Mouse (Mus musculus) E14TG2a.4 (cell line): Measurements from ENCODE around the gene Ldlrad3.

ENCODE experiments used
- H3K27me3 ChIP-seq: 2 replicates; pipeline ENCODE4 v1.6.1; 2014; ENCODE audit warnings: low read length, control low read depth; ENCODE audit not compliant: insufficient read depth
- H3K36me3 ChIP-seq: 2 replicates; pipeline ENCODE4 v1.6.1; 2014; ENCODE audit warnings: low read length, control low read depth; ENCODE audit not compliant: insufficient read depth
- H3K4me1 ChIP-seq: replicated peaks from 2 replicates; pipeline ENCODE4 v1.6.1; 2014; ENCODE audit warnings: low read depth, low read length, control low read depth
- H3K4me3 ChIP-seq: replicated peaks from 2 replicates; pipeline ENCODE4 v1.5.1; 2014; ENCODE audit warnings: mild to moderate bottlenecking, low read length
- H3K9me3 ChIP-seq: 2 replicates; pipeline ENCODE4 v1.6.1; 2014; ENCODE audit warnings: low read length, control low read depth
- CTCF ChIP-seq: conservative IDR thresholded peaks from 2 replicates; pipeline ENCODE4 v1.5.1; 2014; ENCODE audit warnings: low read length
- NANOG ChIP-seq: IDR thresholded peaks from 2 replicates; pipeline ENCODE4 v1.6.1; 2014; ENCODE audit warnings: borderline replicate concordance, low read length, mixed read lengths
- POU5F1 ChIP-seq: IDR thresholded peaks from 2 replicates; pipeline ENCODE4 v1.6.1; 2014; ENCODE audit warnings: low read length, borderline replicate concordance

The Ldlrad3 gene

GRCm38 (mm10) chr2:102057029-102057685 lies 129.0 kb downstream of the Ldlrad3 start:
- Histone ChIP-seq H3K36me3 (peaks cover 63% of the 10 kb centered on the region), H3K4me3 (no peak overlapping the region), H3K4me1 (peaks cover 32% of the 10 kb centered on the region), H3K27me3 (no peaks in the 10 kb centered on the region), H3K9me3 (no peaks in the 10 kb centered on the region)
- no peak for TF ChIP-seq CTCF
- no peak for TF ChIP-seq NANOG
- no peak for TF ChIP-seq POU5F1

- no peaks in the 10 kb centered on the region for H3K27me3 ChIP-seq
- peaks cover 63% of the 10 kb centered on the region for H3K36me3 ChIP-seq
- no peaks in the 10 kb centered on the region for H3K9me3 ChIP-seq
- H3K4me3 ChIP-seq, result no peak overlapping the region
- TF ChIP-seq POU5F1, result no peak
- TF ChIP-seq NANOG, result no peak
- H3K4me1 ChIP-seq, result peaks cover 25% of the 10 kb centered on the region
Measured at GRCm38 (mm10) chr2:102056144-102056543, 130.0 kb downstream of the Ldlrad3 start.

GRCm38 (mm10) chr2:102052951-102053660 lies 133.1 kb downstream of the Ldlrad3 start:
- TF ChIP-seq POU5F1, result no peak
- no peak for TF ChIP-seq NANOG
- TF ChIP-seq CTCF, result no peak
- Histone ChIP-seq H3K27me3 (no peaks in the 10 kb centered on the region), H3K9me3 (no peaks in the 10 kb centered on the region), H3K36me3 (peaks cover 36% of the 10 kb centered on the region), H3K4me1 (peaks cover 46% of the 10 kb centered on the region), H3K4me3 (peak overlapping the region; percentile 20; the same call in 1 of the 2 replicates)

- H3K4me3 ChIP-seq, result no peak overlapping the region
- no peaks in the 10 kb centered on the region for H3K27me3 ChIP-seq
- peaks cover 33% of the 10 kb centered on the region for H3K36me3 ChIP-seq
- peaks cover 52% of the 10 kb centered on the region for H3K4me1 ChIP-seq
- TF ChIP-seq CTCF, result no peak
- no peak for TF ChIP-seq NANOG
- TF ChIP-seq POU5F1, result no peak
- H3K9me3 ChIP-seq, result no peaks in the 10 kb centered on the region
Measured at GRCm38 (mm10) chr2:102052353-102052752, 133.8 kb downstream of the Ldlrad3 start.

- Histone ChIP-seq H3K36me3 (peaks cover 18% of the 10 kb centered on the region), H3K9me3 (no peaks in the 10 kb centered on the region), H3K4me1 (peaks cover 52% of the 10 kb centered on the region), H3K27me3 (no peaks in the 10 kb centered on the region), H3K4me3 (no peak overlapping the region)
- no peak for TF ChIP-seq POU5F1
- TF ChIP-seq NANOG, result no peak
- no peak for TF ChIP-seq CTCF
Measured at GRCm38 (mm10) chr2:102049866-102050550, 136.2 kb downstream of the Ldlrad3 start.

- H3K9me3 ChIP-seq, result no peaks in the 10 kb centered on the region
- H3K27me3 ChIP-seq, result no peaks in the 10 kb centered on the region
- no peak overlapping the region for H3K4me3 ChIP-seq
- H3K4me1 ChIP-seq, result peaks cover 46% of the 10 kb centered on the region
- peaks cover 9% of the 10 kb centered on the region; the same call in 1 of the 2 replicates for H3K36me3 ChIP-seq
- TF ChIP-seq POU5F1, result no peak
- TF ChIP-seq CTCF, result no peak
- no peak for TF ChIP-seq NANOG
Measured at GRCm38 (mm10) chr2:102048296-102049175, 137.6 kb downstream of the Ldlrad3 start.

- Histone ChIP-seq H3K4me3 (no peak overlapping the region), H3K36me3 (peaks cover 16% of the 10 kb centered on the region; the same call in 1 of the 2 replicates), H3K27me3 (no peaks in the 10 kb centered on the region), H3K4me1 (peaks cover 38% of the 10 kb centered on the region), H3K9me3 (peaks cover 4% of the 10 kb centered on the region; the same call in 1 of the 2 replicates)
- TF ChIP-seq CTCF, result no peak
Measured at GRCm38 (mm10) chr2:102046481-102046880, 139.7 kb downstream of the Ldlrad3 start.

- Histone ChIP-seq H3K4me1 (no peaks in the 10 kb centered on the region), H3K27me3 (no peaks in the 10 kb centered on the region), H3K9me3 (peaks cover 8% of the 10 kb centered on the region; the same call in 1 of the 2 replicates), H3K36me3 (peaks cover 12% of the 10 kb centered on the region; the same call in 1 of the 2 replicates), H3K4me3 (no peak overlapping the region)
- TF ChIP-seq CTCF (no peak), NANOG (no peak), POU5F1 (no peak)
Measured at GRCm38 (mm10) chr2:102040456-102040855, 145.7 kb downstream of the Ldlrad3 start.
